Mouse (Mus musculus): ENCODE measurements around the gene Myo7a.
A peak's percentile ranks its signal among the peaks of the same experiment; 100 is the strongest.

The Myo7a gene

GRCm38 (mm10) chr7:98097557-98097956, 21.8 kb downstream of the Myo7a start:
- DNase-seq, result no peak

GRCm38 (mm10) chr7:98095852-98096251, 23.5 kb downstream of the Myo7a start:
- DNase-seq, result no peak

- DNase-seq, result no peak
Observed at GRCm38 (mm10) chr7:98086346-98086745, 33.0 kb downstream of the Myo7a start.

- no peak for DNase-seq
Observed at GRCm38 (mm10) chr7:98085314-98085713, 34.0 kb downstream of the Myo7a start.

- DNase-seq, result no peak
Observed at GRCm38 (mm10) chr7:98084541-98085293, 34.6 kb downstream of the Myo7a start.

GRCm38 (mm10) chr7:98082376-98082775, 36.9 kb downstream of the Myo7a start:
- DNase-seq, result no peak

GRCm38 (mm10) chr7:98077453-98077852, 41.9 kb downstream of the Myo7a start:
- DNase-seq, result no peak

- DNase-seq, result peak; percentile 87
Observed at GRCm38 (mm10) chr7:98071620-98072019, 47.7 kb downstream of the Myo7a start.

- DNase-seq, result no peak
Observed at GRCm38 (mm10) chr7:98066229-98066628, 53.1 kb downstream of the Myo7a start.

GRCm38 (mm10) chr7:98054942-98055341, 64.4 kb downstream of the Myo7a start:
- DNase-seq, result no peak

- no peak for DNase-seq
Observed at GRCm38 (mm10) chr7:98054461-98054860, 64.9 kb downstream of the Myo7a start.

GRCm38 (mm10) chr7:98051980-98052379, 67.3 kb downstream of the Myo7a start:
- DNase-seq, result peak; percentile 59

GRCm38 (mm10) chr7:98048101-98048824, 71.1 kb downstream of the Myo7a start:
- DNase-seq, result no peak

GRCm38 (mm10) chr7:98002617-98003016, 116.7 kb downstream of the Myo7a start:
- no peak for DNase-seq

Data from right cerebral cortex, postnatal 4 days (tissue).